Mouse (Mus musculus): Measurements from ENCODE around the gene Vps16.

Vps16 gene

GRCm38 (mm10) chr2:130424126-130424853 is at the start of gene Vps16, which contains the start of gene Pced1a:
Gene Vps16 (plus strand): TSS chr2:130424339.
Gene Pced1a (minus strand): TSS chr2:130424701.
- peak; percentile 95 for DNase-seq

GRCm38 (mm10) chr2:130374951-130375350 is 49.2 kb upstream of the Vps16 start:
- no peak for DNase-seq

- no peak for DNase-seq
Measured at GRCm38 (mm10) chr2:130383205-130383604, 40.9 kb upstream of the Vps16 start.

- no peak for DNase-seq
Measured at GRCm38 (mm10) chr2:130383895-130384294, 40.2 kb upstream of the Vps16 start.

- DNase-seq: no peak
Measured at GRCm38 (mm10) chr2:130386212-130386611, 37.9 kb upstream of the Vps16 start.

GRCm38 (mm10) chr2:130388796-130389195 is 35.3 kb upstream of the Vps16 start:
- DNase-seq: no peak

GRCm38 (mm10) chr2:130390993-130391625 is 33.0 kb upstream of the Vps16 start:
- no peak for DNase-seq

GRCm38 (mm10) chr2:130392836-130393235 is 31.3 kb upstream of the Vps16 start:
- DNase-seq: no peak

GRCm38 (mm10) chr2:130395696-130396095 is 28.4 kb upstream of the Vps16 start:
- no peak for DNase-seq

- peak; percentile 34 for DNase-seq
Measured at GRCm38 (mm10) chr2:130397186-130397985, 26.8 kb upstream of the Vps16 start, which contains the start of gene Cpxm1. Gene Cpxm1 (minus strand): TSS chr2:130397574.

GRCm38 (mm10) chr2:130398091-130398490 is 26.0 kb upstream of the Vps16 start:
- DNase-seq: peak; percentile 11

- DNase-seq: no peak
Measured at GRCm38 (mm10) chr2:130400046-130400445, 24.1 kb upstream of the Vps16 start.

GRCm38 (mm10) chr2:130401891-130402290 is 22.2 kb upstream of the Vps16 start:
- DNase-seq: no peak

GRCm38 (mm10) chr2:130404939-130405338 is 19.2 kb upstream of the Vps16 start, which contains the start of the genes Gm28372 and 1700020A23Rik:
Gene Gm28372 (plus strand): TSS chr2:130405239.
Gene 1700020A23Rik (plus strand): TSS chr2:130405259.
- no peak for DNase-seq

GRCm38 (mm10) chr2:130406178-130406577 is 18.0 kb upstream of the Vps16 start, which contains the start of gene Tmem239:
Gene Tmem239 (plus strand): TSS chr2:130406478.
- DNase-seq: no peak

- DNase-seq: no peak
Measured at GRCm38 (mm10) chr2:130408194-130408593, 15.9 kb upstream of the Vps16 start.

- DNase-seq: peak; percentile 86
Measured at GRCm38 (mm10) chr2:130411558-130412495, 12.3 kb upstream of the Vps16 start.

- no peak for DNase-seq
Measured at GRCm38 (mm10) chr2:130412775-130413174, 11.4 kb upstream of the Vps16 start.

- DNase-seq: no peak
Measured at GRCm38 (mm10) chr2:130414094-130414856, 9.9 kb upstream of the Vps16 start.

GRCm38 (mm10) chr2:130421781-130422620 is 2.1 kb upstream of the Vps16 start:
- no peak for DNase-seq

Measured in kidney, postnatal 14 days (tissue).